Mouse (Mus musculus) gastrocnemius, adult 2 months (tissue): ENCODE measurements around the gene Ros1. TPM values are rescaled to one million over a fixed set of nuclear protein-coding genes. Genes with fewer than 3 reads are reported as not detected.

Experiments
- DNase-seq: peaks from one replicate; pipeline ENCODE4 v3.0.0; 2022
- H3K27ac ChIP-seq: fragments of 200-600 bp; 2 replicates; pipeline ENCODE4 v1.8.1; 2022; ENCODE audit warnings: mild to moderate bottlenecking
- H3K4me3 ChIP-seq: fragments of 200-600 bp; 2 replicates; pipeline ENCODE4 v1.8.1; 2022; ENCODE audit warnings: mild to moderate bottlenecking, moderate library complexity
- CTCF ChIP-seq: fragments of 200-600 bp; IDR thresholded peaks from 2 replicates; pipeline ENCODE4 v1.8.1; 2022; ENCODE audit warnings: antibody characterized with exemption, mild to moderate bottlenecking, moderate library complexity
- intact Hi-C: fragments of 180-260 bp; cut with DNase I; formaldehyde crosslinking; loops from one replicate; pipeline ENCODE4 v1.15.1; 2025
- microRNA-seq: library from miRNA; unstranded; fragments of <30 nt; microRNA quantifications from one replicate; pipeline ENCODE4 v1.2.0, GENCODE M21; 2021
- total RNA-seq, 2 experiments: library from RNA; stranded (reverse); gene quantifications; 2 replicates each; pipeline ENCODE4 v1.2.3; 2021

Gene Ros1
- total RNA-seq, 2 experiments from 2014 or later, result 0.08 to 0.11 TPM

- DNase-seq, result peak; percentile 77
- Histone ChIP-seq H3K4me3 (peak overlapping the region; percentile 69), H3K27ac (peak overlapping the region; percentile 76)
- TF ChIP-seq CTCF, result peak; percentile 15; the same call in 1 of the 2 replicates
- intact Hi-C loops, result loop anchor here (5.0 kb wide), 1 partner anchor 235 kb away; no protein-coding TSS in a partner anchor
These were observed 167.6 kb downstream of the Ros1 start for GRCm38 (mm10) chr10:52027161-52028035.

DNA sequence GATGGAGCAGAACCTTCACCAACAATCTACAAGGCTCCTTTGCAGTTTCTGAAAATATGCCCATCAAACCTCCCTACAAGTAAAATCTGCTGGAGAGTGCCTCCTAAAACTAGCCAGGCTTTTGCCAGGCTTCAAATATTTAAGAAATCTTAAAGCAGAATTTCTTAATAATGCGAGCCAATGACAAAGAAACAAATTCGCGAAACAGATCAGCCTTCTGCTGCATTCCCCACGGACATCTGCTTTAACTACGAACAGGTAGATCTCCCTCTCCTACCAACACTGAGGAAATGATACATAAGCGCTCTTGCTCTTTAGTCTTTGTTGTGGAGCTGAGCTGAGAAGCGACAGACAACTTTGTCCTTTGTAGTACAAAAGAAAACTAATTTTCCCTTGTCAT is 169.2 kb downstream of the Ros1 start:
- TF ChIP-seq CTCF, result no peak
- Histone ChIP-seq H3K4me3 (peak overlapping the region; percentile 85), H3K27ac (peak overlapping the region; percentile 89)
- intact Hi-C loops, result loop anchor here (2.0 to 5.0 kb wide), 2 partner anchors 47 to 234 kb away; no protein-coding TSS in a partner anchor
- no peak for DNase-seq

DNA sequence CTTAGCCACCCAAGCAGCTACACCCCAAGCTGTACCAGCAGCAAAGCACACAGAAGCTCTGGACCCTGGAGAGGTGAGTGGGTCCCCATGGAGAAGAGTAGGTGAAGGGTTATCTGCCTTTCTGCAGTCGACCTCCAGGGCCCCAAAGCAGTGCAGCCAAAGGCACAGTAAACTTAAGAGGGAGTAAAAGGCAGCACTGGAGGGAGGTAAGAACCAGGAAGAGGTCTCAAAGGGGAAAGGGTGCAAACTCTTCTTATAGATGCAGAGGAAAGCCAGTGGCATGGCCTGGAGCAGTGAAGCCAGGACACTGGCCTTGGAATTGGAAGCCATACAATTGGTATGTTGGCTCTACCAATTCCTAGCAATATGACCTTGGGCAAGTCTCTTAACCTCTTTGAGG is 169.8 kb downstream of the Ros1 start:
- TF ChIP-seq CTCF, result no peak
- intact Hi-C loops, result loop anchor here (2.0 to 5.0 kb wide), 2 partner anchors 48 to 233 kb away; no protein-coding TSS in a partner anchor
- DNase-seq, result no peak

DNA sequence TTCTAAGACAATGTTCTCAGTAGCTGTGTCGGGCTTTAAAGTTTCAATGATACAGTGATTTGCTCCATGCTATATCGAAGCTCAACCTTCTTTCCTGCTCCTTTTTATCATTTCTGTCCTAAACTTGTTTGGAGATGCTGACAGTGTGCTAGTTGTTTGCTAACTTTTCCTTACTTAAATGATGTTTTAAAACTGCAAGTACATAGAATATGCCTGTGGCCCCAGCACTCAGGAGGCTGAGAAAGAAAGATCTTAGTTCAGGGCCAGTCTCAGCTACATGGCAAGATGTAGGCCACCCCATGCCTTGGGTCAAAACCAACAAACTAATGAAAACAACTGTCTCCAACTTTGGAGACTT is 171.0 kb downstream of the Ros1 start:
- peak overlapping the region; percentile 85 for H3K4me3 ChIP-seq
- intact Hi-C loops, result loop anchor here (2.0 to 5.0 kb wide), 3 partner anchors 49 to 97 kb away; no protein-coding TSS in a partner anchor
- H3K27ac ChIP-seq, result peak overlapping the region; percentile 89
- no peak for TF ChIP-seq CTCF
- DNase-seq, result no peak

More for the DNA sequence above, 169.8 kb downstream of the Ros1 start:
- peak overlapping the region; percentile 85 for H3K4me3 ChIP-seq
- peak overlapping the region; percentile 89 for H3K27ac ChIP-seq

GRCm38 (mm10) chr10:52023213-52024052 is 171.6 kb downstream of the Ros1 start:
- TF ChIP-seq CTCF, result no peak
- intact Hi-C loops, result loop anchor here (2.0 to 5.0 kb wide), 3 partner anchors 49 to 96 kb away; no protein-coding TSS in a partner anchor
- Histone ChIP-seq H3K27ac (peak overlapping the region; percentile 89), H3K4me3 (peak overlapping the region; percentile 85)
- DNase-seq, result peak; percentile 25

DNA sequence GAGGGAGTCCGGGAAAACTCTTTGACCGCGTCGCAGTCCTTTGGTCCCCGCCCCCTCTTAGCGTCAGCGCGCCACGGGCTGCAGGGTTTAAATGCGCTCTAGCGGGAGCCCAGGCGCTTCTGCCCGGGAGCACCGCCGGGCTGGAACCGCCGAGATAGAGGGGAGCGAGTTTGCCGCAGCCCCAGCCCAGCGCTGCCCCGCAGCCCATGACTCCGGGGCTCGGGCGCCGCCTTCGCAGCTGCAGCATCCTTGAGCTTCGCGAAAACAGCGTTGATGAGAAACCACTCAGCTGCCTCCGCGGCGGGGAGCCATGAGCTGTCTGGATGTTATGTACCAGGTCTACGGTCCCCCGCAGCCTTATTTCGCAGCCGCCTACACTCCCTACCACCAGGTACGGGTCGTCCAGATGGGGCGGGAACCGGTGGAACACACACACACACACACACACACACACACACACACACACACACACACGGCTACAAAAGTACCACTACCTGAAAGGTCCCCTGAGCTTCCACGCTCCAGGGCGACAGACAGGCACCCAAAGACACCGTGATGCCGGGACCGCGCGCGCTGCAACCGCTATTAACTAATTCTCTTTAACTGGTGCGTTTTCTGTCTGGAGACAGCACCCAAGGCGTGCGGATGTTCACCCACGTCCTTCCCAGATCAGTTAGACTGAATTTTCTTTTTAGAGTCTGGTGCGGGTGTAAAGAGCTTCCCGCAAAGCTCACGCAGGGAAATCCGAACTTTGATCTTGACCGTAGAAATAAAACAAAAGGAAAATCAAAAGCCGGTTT is 172.4 kb downstream of the Ros1 start, which contains the start of gene Vgll2:
TSS of gene Vgll2 (plus strand) at position 90 of the 800 bp plus-strand sequence.
- intact Hi-C loops, result loop anchor here (5.0 kb wide), 2 partner anchors 75 to 95 kb away; no protein-coding TSS in a partner anchor
- TF ChIP-seq CTCF, result no peak
- Histone ChIP-seq H3K27ac (peak within 1 kb of the TSS; percentile 89), H3K4me3 (peak within 1 kb of the TSS; percentile 85)
- peak; percentile 81 for DNase-seq

GRCm38 (mm10) chr10:52021736-52022394 is 173.2 kb downstream of the Ros1 start:
- no peak for TF ChIP-seq CTCF
- H3K27ac ChIP-seq, result peak overlapping the region; percentile 89
- DNase-seq, result no peak
- H3K4me3 ChIP-seq, result peak overlapping the region; percentile 85
- intact Hi-C loops, result loop anchor here (5.0 kb wide), 2 partner anchors 75 to 95 kb away; no protein-coding TSS in a partner anchor

DNA sequence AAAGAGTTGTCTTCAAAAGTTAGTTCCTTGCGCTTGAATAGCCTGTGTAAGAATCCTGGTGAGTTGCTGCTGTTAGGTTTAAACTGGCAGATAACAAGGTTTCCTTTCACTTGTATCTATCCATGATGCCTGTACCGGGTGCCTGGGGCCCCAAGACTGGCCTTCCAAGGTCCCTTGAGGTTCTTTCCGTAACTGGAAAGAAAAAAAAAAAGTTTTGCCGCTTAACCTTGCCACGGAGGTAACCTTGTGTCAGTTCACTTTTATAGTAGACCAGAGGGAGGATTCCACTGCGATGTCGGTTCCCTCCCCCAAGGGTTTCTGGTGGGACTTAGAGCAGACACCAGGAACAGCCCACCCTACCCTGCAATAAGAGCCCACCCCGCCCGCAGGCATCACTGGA is 173.8 kb downstream of the Ros1 start:
- no peak for TF ChIP-seq CTCF

GRCm38 (mm10) chr10:52018471-52018870 is 176.6 kb downstream of the Ros1 start:
- Histone ChIP-seq H3K27ac (no peak overlapping the region), H3K4me3 (no peak overlapping the region)
- intact Hi-C loops, result no loop called here
- no peak for TF ChIP-seq CTCF
- DNase-seq, result no peak

More for the DNA sequence above, 173.8 kb downstream of the Ros1 start:
- no peak for DNase-seq
- Histone ChIP-seq H3K27ac (no peak overlapping the region), H3K4me3 (no peak overlapping the region)
- intact Hi-C loops, result loop anchor here (5.0 kb wide), 2 partner anchors 74 to 94 kb away; no protein-coding TSS in a partner anchor

Small RNAs within 50 kb of the gene (microRNA-seq; reads per million reads assigned to microRNA genes)
- not detected for gene Gm24084

Other genes starting within 250 kb of the Ros1 start
- gene Vgll2, start 172.7 kb downstream of the Ros1 start, total RNA-seq, result 100 to 1,000 TPM in 1 of 2 experiments, 10 to 100 TPM in 1; 56.7 to 205 TPM
- gene Dcbld1, start 38.4 kb upstream of the Ros1 start, total RNA-seq, result 1 to 10 TPM; 1.3 to 1.8 TPM
- gene Gm26741, start 163.5 kb upstream of the Ros1 start, total RNA-seq, result not detected
- gene Gopc, start 186.9 kb upstream of the Ros1 start, total RNA-seq, result 1 to 10 TPM; 7.6 to 9.3 TPM
- not detected for gene Nepn, start 193.7 kb upstream of the Ros1 start, total RNA-seq
- 10 to 100 TPM; 17.4 to 23.7 TPM for gene Nus1, start 222.3 kb upstream of the Ros1 start, total RNA-seq